Mouse (Mus musculus) embryonic fibroblast, embryonic 13.5 days (primary cell): ENCODE data around the gene Slc39a11.

ENCODE experiments used
- CTCF ChIP-seq: IDR thresholded peaks from 2 replicates; pipeline ENCODE4 v1.5.1; 2011; ENCODE audit warnings: mild to moderate bottlenecking, control low read depth, low read length, moderate library complexity, borderline replicate concordance; ENCODE audit not compliant: insufficient read depth
- POLR2A ChIP-seq: IDR thresholded peaks from 2 replicates; pipeline ENCODE4 v1.6.1; 2011; ENCODE audit warnings: low read depth, mild to moderate bottlenecking, control low read depth, low read length, moderate library complexity

- TF ChIP-seq CTCF (no peak), POLR2A (no peak)
Observed at GRCm38 (mm10) chr11:113346895-113347514, 302.9 kb downstream of the Slc39a11 start.
